Mouse (Mus musculus): Measurements from ENCODE around the gene Zc3h7b. TPM values are rescaled to one million over a fixed set of nuclear protein-coding genes. Genes with fewer than 3 reads are reported as not detected.
A peak's percentile ranks its signal among the peaks of the same experiment; 100 is the strongest.

The Zc3h7b gene
- polyA plus RNA-seq, 2 experiments, result 4.0 to 5.7 TPM

- no peaks in the 10 kb centered on the region for H3K27me3 ChIP-seq (ENCODE audit: control insufficient read depth, insufficient read depth, low read length)
- no peak overlapping the region for H3K27ac ChIP-seq
- peaks cover 12% of the 10 kb centered on the region for H3K36me3 ChIP-seq (replicated peaks; ENCODE audit: control insufficient read depth, insufficient read depth, low read depth)
- H3K4me3 ChIP-seq (ENCODE audit: insufficient read depth in 1 of 2, low read depth in 2 of 2, low read length in 2 of 2), result no peak overlapping the region
- no peaks in the 10 kb centered on the region for H3K9me3 ChIP-seq (ENCODE audit: control insufficient read depth, low read length)
- H3K4me2 ChIP-seq (ENCODE audit: low read depth), result no peak overlapping the region
- H3K4me1 ChIP-seq (replicated peaks; ENCODE audit: control insufficient read depth in 2 of 2, insufficient read depth in 2 of 2, low read length in 1 of 2), result no peaks in the 10 kb centered on the region
- DNase-seq (ENCODE audit: low read depth in 3 of 3, low spot score in 3 of 3) (no peak), ATAC-seq (ENCODE audit: insufficient read depth) (no peak)
- 79% methylated on average over 5 of the region's 5 CpGs for WGBS (ENCODE audit: insufficient replicate concordance)
- H3K9ac ChIP-seq (replicated peaks), result no peak overlapping the region
- TF ChIP-seq CTCF (IDR thresholded peaks at IDR 0.05; ENCODE audit: low read depth), result no peak
- no peak for TF ChIP-seq EP300 (IDR thresholded peaks at IDR 0.05; ENCODE audit: low read depth)
These were observed 100.3 kb downstream of the Zc3h7b start for GRCm38 (mm10) chr15:81845033-81845625.

- peak; percentile 36; the same call in 1 of the 2 replicates for ATAC-seq (ENCODE audit: insufficient read depth)
- H3K9ac ChIP-seq (replicated peaks), result no peak overlapping the region
- H3K27me3 ChIP-seq (ENCODE audit: control insufficient read depth, insufficient read depth, low read length), result no peaks in the 10 kb centered on the region
- no peak for TF ChIP-seq CTCF (IDR thresholded peaks at IDR 0.05; ENCODE audit: low read depth)
- TF ChIP-seq EP300 (IDR thresholded peaks at IDR 0.05; ENCODE audit: low read depth), result no peak
- no peaks in the 10 kb centered on the region for H3K4me1 ChIP-seq (replicated peaks; ENCODE audit: control insufficient read depth in 2 of 2, insufficient read depth in 2 of 2, low read length in 1 of 2)
- H3K4me3 ChIP-seq (ENCODE audit: insufficient read depth in 1 of 2, low read depth in 2 of 2, low read length in 2 of 2), result no peak overlapping the region
- H3K36me3 ChIP-seq (replicated peaks; ENCODE audit: control insufficient read depth, insufficient read depth, low read depth), result peaks cover 18% of the 10 kb centered on the region
- no peak for DNase-seq (ENCODE audit: low read depth in 3 of 3, low spot score in 3 of 3)
- H3K9me3 ChIP-seq (ENCODE audit: control insufficient read depth, low read length), result no peaks in the 10 kb centered on the region
- no peak overlapping the region for H3K4me2 ChIP-seq (ENCODE audit: low read depth)
- no peak overlapping the region for H3K27ac ChIP-seq
- 43% methylated on average over 4 of the region's 4 CpGs for WGBS (ENCODE audit: insufficient replicate concordance)
These were observed 100.9 kb downstream of the Zc3h7b start for GRCm38 (mm10) chr15:81845724-81846123.

Other genes with a start within 250 kb of the Zc3h7b start
- 11.0 and 13.4 TPM in 2 replicates for gene Ep300, start 159.7 kb upstream of the Zc3h7b start, polyA plus RNA-seq (2012; rRNA removed)
- 6.1 and 7.5 TPM in 2 replicates for gene Ep300, start 159.7 kb upstream of the Zc3h7b start, polyA plus RNA-seq (2014; fragmentation: Nextera tagmentation; extraction: Ambion mirVana)
- gene L3mbtl2, start 81.2 kb upstream of the Zc3h7b start, polyA plus RNA-seq (2012; rRNA removed), result 8.9 and 10.7 TPM in 2 replicates
- gene L3mbtl2, start 81.2 kb upstream of the Zc3h7b start, polyA plus RNA-seq (2014; fragmentation: Nextera tagmentation; extraction: Ambion mirVana), result 10.4 and 12.0 TPM in 2 replicates
- gene Chadl, start 47.8 kb upstream of the Zc3h7b start, polyA plus RNA-seq (2012; rRNA removed), result 0.20 and 0.28 TPM in 2 replicates
- gene Chadl, start 47.8 kb upstream of the Zc3h7b start, polyA plus RNA-seq (2014; fragmentation: Nextera tagmentation; extraction: Ambion mirVana), result 0.25 and 0.33 TPM in 2 replicates
- 41.5 and 50.6 TPM in 2 replicates for gene Rangap1, start 473 bp downstream of the Zc3h7b start, polyA plus RNA-seq (2012; rRNA removed)
- gene Rangap1, start 473 bp downstream of the Zc3h7b start, polyA plus RNA-seq (2014; fragmentation: Nextera tagmentation; extraction: Ambion mirVana), result 57.1 and 61.0 TPM in 2 replicates
- gene Tef, start 57.4 kb downstream of the Zc3h7b start, polyA plus RNA-seq (2012; rRNA removed), result 4.4 and 5.1 TPM in 2 replicates
- 2.7 and 5.0 TPM in 2 replicates for gene Tef, start 57.4 kb downstream of the Zc3h7b start, polyA plus RNA-seq (2014; fragmentation: Nextera tagmentation; extraction: Ambion mirVana)
- 4.9 and 5.1 TPM in 2 replicates for gene Tob2, start 113.7 kb downstream of the Zc3h7b start, polyA plus RNA-seq (2012; rRNA removed)
- gene Tob2, start 113.7 kb downstream of the Zc3h7b start, polyA plus RNA-seq (2014; fragmentation: Nextera tagmentation; extraction: Ambion mirVana), result 5.6 and 7.2 TPM in 2 replicates
- gene Phf5a, start 126.9 kb downstream of the Zc3h7b start, polyA plus RNA-seq (2012; rRNA removed), result 42.3 and 72.6 TPM in 2 replicates
- gene Phf5a, start 126.9 kb downstream of the Zc3h7b start, polyA plus RNA-seq (2014; fragmentation: Nextera tagmentation; extraction: Ambion mirVana), result 120 and 130 TPM in 2 replicates
- 74.9 and 85.0 TPM in 2 replicates for gene Aco2, start 127.3 kb downstream of the Zc3h7b start, polyA plus RNA-seq (2012; rRNA removed)
- gene Aco2, start 127.3 kb downstream of the Zc3h7b start, polyA plus RNA-seq (2014; fragmentation: Nextera tagmentation; extraction: Ambion mirVana), result 72.1 and 80.6 TPM in 2 replicates
- 13.2 and 13.7 TPM in 2 replicates for gene Polr3h, start 181.2 kb downstream of the Zc3h7b start, polyA plus RNA-seq (2012; rRNA removed)
- 68.3 and 77.5 TPM in 2 replicates for gene Polr3h, start 181.2 kb downstream of the Zc3h7b start, polyA plus RNA-seq (2014; fragmentation: Nextera tagmentation; extraction: Ambion mirVana)
- 0.45 and 0.70 TPM in 2 replicates for gene Csdc2, start 191.7 kb downstream of the Zc3h7b start, polyA plus RNA-seq (2012; rRNA removed)
- 0.52 and 0.58 TPM in 2 replicates for gene Csdc2, start 191.7 kb downstream of the Zc3h7b start, polyA plus RNA-seq (2014; fragmentation: Nextera tagmentation; extraction: Ambion mirVana)
- 22.6 and 23.4 TPM in 2 replicates for gene Pmm1, start 215.9 kb downstream of the Zc3h7b start, polyA plus RNA-seq (2012; rRNA removed)
- gene Pmm1, start 215.9 kb downstream of the Zc3h7b start, polyA plus RNA-seq (2014; fragmentation: Nextera tagmentation; extraction: Ambion mirVana), result 17.6 and 21.1 TPM in 2 replicates
- not detected in 2 replicates for gene 1700029P11Rik, start 235.5 kb downstream of the Zc3h7b start, polyA plus RNA-seq (2012; rRNA removed)
- not detected in 2 replicates for gene 1700029P11Rik, start 235.5 kb downstream of the Zc3h7b start, polyA plus RNA-seq (2014; fragmentation: Nextera tagmentation; extraction: Ambion mirVana)
- gene Xrcc6, start 242.8 kb downstream of the Zc3h7b start, polyA plus RNA-seq (2012; rRNA removed), result 13.9 and 22.1 TPM in 2 replicates
- gene Xrcc6, start 242.8 kb downstream of the Zc3h7b start, polyA plus RNA-seq (2014; fragmentation: Nextera tagmentation; extraction: Ambion mirVana), result 52.9 and 62.3 TPM in 2 replicates